Mouse (Mus musculus) liver, embryonic 11.5 days (tissue): ENCODE data around the gene Efcab10. TPM values are rescaled to one million over a fixed set of nuclear protein-coding genes. Genes with fewer than 3 reads are reported as not detected.

ENCODE experiments used
- polyA plus RNA-seq: library from polyadenylated mRNA; unstranded; fragments of >200 nt; fragmentation: Nextera tagmentation; extraction: Ambion mirVana; gene quantifications from 2 replicates; pipeline ENCODE4 v1.2.1, GENCODE M21; 2014

The Efcab10 gene
- polyA plus RNA-seq, 1 experiment from 2014 or later, result not detected

Other genes with a start within 250 kb of the Efcab10 start
- gene Atxn7l1, start 247.2 kb upstream of the Efcab10 start, polyA plus RNA-seq, result 28.5 and 28.9 TPM in 2 replicates
- 59.8 and 65.2 TPM in 2 replicates for gene Twistnb, start 34.8 kb downstream of the Efcab10 start, polyA plus RNA-seq